Mouse (Mus musculus): ENCODE measurements at regions not wholly inside any gene's neighbourhood (a gene's known extent, or its start where the extent isn't known, plus 50 kb on each side); places are given as distances from the start of the nearest gene placed in this dataset.

DNA sequence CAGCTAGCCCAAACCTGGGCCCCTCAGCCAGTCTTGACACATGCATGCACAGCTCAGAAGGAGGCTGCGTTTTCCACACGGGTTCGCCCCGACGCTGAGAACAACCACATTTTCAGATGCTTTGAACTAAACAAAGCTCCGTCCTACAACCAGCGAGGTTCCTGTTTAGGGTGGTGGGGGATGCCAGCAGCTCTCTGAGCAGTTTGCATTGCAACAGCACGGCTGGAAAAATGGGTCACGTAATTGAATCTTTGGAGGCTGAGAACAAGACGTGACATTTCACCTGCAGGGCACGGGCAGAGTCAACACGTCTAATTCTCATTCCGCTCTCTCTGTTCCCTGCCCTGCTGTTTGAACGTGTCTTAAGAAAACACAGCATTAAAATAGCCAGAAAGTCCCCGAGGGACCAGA lies 119.2 kb downstream of the Syk start:
- no peak for TF ChIP-seq POLR2A (IDR thresholded peaks at IDR 0.05; ENCODE audit: control insufficient read depth, low read depth, low read length)
- no peak for TF ChIP-seq CTCF (IDR thresholded peaks at IDR 0.05; ENCODE audit: control insufficient read depth, insufficient read depth, insufficient replicate concordance, low read depth, low read length)
